Comparison of ENCODE assay signal across 12 mouse cellular contexts in the genomic region with DNA sequence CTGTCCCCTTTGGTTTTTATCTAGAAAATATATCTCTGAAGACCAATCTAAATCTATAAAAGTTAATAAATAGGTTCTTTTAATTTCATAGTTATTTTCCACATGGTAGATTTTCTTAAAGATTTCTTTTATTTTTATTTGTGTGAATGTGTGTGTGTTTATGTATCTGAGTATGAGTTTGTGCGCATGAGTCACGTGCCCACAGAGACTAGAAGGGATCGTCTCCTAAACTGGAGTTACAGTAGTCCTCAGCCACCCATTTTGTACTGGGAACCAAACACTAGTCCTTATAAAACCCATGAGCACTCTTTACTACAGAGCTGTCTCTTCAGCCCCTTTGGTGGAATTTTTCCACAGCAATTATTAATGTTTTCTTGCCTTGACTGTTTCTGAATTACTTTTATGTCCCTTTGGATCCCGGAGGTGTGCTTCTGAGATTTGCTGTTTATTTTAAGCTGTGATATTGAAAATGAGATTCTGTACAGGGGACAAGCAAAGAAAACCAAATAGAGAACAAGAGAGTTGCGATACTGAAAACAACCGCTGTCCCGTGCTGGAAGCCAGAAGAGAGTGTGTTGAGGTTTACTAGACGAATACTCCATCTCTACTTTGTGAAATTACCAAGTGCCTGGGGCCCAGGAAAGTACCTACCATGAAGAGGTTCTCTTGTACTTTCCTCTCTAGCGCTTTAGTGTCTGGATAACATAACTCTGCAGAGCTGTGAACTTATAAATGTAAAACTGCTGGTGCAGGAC.
"Had no signal": no experiment of that assay in that cellular context is flagged by ENCODE, and none has a peak within 500 bp of the region (broad histone marks: within the 10 kb centered on the region; RNA-seq: fewer than 3 reads in every experiment).

No protein-coding gene starts in this region.

- H3K27me3 ChIP-seq: liver, embryonic 13.5 days had no signal

- H3K4me1 ChIP-seq: liver, embryonic 13.5 days had no signal

- H3K36me3 ChIP-seq: liver, embryonic 13.5 days had no signal

- H3K9ac ChIP-seq: liver, embryonic 13.5 days had no signal

- H3K4me3 ChIP-seq: layer of hippocampus, adult 2 months; liver, embryonic 13.5 days had no signal

- H3K4me2 ChIP-seq: liver, embryonic 13.5 days; midbrain, embryonic 11.5 days had no signal

- H3K27ac ChIP-seq: kidney, postnatal 0 days; layer of hippocampus, adult 2 months; liver, embryonic 13.5 days had no signal

- H3K9me3 ChIP-seq: liver, embryonic 13.5 days had no signal

- DNase-seq: kidney, postnatal 25 days; layer of hippocampus, adult 9-11 months; liver, embryonic 13.5 days; lung, adult 2 months; lung, postnatal 14 days; lung, postnatal 4 days; midbrain, embryonic 14.5 days; thymus, adult 2 months; thymus, postnatal 14 days had no signal
